Mouse (Mus musculus): ENCODE results near the gene Acsl6. TPM values are rescaled to one million over a fixed set of nuclear protein-coding genes. Genes with fewer than 3 reads are reported as not detected.
"Not testable (repeated sequence)": the region's sequence is repeated elsewhere in the genome, so short reads cannot be mapped to it uniquely, and the experiment has no call there.

Gene Acsl6
- polyA plus RNA-seq, 1 experiment, result 0.14 TPM

DNA sequence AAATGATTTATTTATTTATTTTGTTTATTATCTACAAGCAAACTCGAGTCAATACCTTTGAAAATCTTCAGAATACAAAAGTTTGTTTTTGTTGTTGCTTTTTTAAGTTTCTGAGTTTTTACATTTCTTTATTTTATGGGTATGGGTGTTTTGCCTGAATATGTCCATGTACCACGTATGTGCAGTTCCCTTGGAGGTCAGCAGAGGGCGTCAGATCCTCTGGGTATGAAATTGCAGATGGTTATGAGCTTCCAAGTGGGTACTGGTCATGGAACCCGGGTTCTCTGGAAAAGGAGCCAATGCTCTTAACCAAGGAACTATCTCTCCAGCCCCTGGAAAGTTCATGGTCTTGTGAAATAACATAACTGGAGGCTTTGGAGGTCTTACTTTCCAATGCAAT, 53.1 kb downstream of the Acsl6 start:
- Histone ChIP-seq H3K79me3 (ENCODE audit: low read depth) (no peaks in the 10 kb centered on the region), H3ac (ENCODE audit: control insufficient read depth, insufficient read length, low read depth) (no peak overlapping the region), H3K36me3 (ENCODE audit: control insufficient read depth, insufficient read depth) (no peaks in the 10 kb centered on the region), H3K27me3 (ENCODE audit: control insufficient read depth, insufficient read depth, insufficient read length) (no peaks in the 10 kb centered on the region), H3K4me3 (ENCODE audit: insufficient read depth, poor library complexity, severe bottlenecking) (no peak overlapping the region), H3K79me2 (ENCODE audit: control insufficient read depth, insufficient read depth) (no peaks in the 10 kb centered on the region)
- TF ChIP-seq MYOD1 (IDR thresholded peaks at IDR 0.05; ENCODE audit: control insufficient read depth, insufficient read length, low read depth) (no peak), FOSL1 (IDR thresholded peaks at IDR 0.05; ENCODE audit: insufficient read depth, low read length, poor library complexity, severe bottlenecking) (no peak), CEBPB (IDR thresholded peaks at IDR 0.05; ENCODE audit: low read depth) (no peak), CTCF (IDR thresholded peaks at IDR 0.05; ENCODE audit: control insufficient read depth, insufficient read depth, insufficient read length) (no peak), MAX (IDR thresholded peaks at IDR 0.05) (no peak)

DNA sequence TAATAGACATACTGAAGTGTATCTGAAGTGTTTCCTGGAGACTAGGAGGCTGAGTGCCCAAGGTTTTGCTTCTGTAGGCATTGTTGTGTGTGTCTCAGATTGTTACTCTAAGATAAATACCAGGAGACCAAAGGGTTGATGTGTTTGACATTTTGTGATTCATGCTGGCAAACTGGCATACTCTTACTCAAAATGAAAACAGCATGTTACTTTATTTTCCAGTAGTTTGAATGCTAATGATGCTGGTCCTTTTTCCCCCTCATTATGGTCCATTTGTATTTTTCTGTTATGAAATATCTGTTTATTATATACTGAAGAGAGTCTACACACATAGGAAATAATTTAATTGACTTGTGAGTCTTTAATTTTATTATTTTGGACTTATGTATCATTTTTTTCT, 69.0 kb downstream of the Acsl6 start:
- no peak overlapping the region for H3ac ChIP-seq (ENCODE audit: control insufficient read depth, insufficient read length, low read depth)
- H3K36me3 ChIP-seq (ENCODE audit: control insufficient read depth, insufficient read depth), result no peaks in the 10 kb centered on the region
- no peaks in the 10 kb centered on the region for H3K79me3 ChIP-seq (ENCODE audit: low read depth)
- H3K4me3 ChIP-seq (ENCODE audit: insufficient read depth, poor library complexity, severe bottlenecking), result no peak overlapping the region
- no peaks in the 10 kb centered on the region for H3K27me3 ChIP-seq (ENCODE audit: control insufficient read depth, insufficient read depth, insufficient read length)
- no peaks in the 10 kb centered on the region for H3K79me2 ChIP-seq (ENCODE audit: control insufficient read depth, insufficient read depth)
- TF ChIP-seq MYOG (IDR thresholded peaks at IDR 0.05; ENCODE audit: control insufficient read depth, extremely low read depth, insufficient read length) (no peak), FOSL1 (IDR thresholded peaks at IDR 0.05; ENCODE audit: insufficient read depth, low read length, poor library complexity, severe bottlenecking) (no peak), USF1 (IDR thresholded peaks at IDR 0.05; ENCODE audit: low read depth) (no peak), CEBPB (IDR thresholded peaks at IDR 0.05; ENCODE audit: low read depth) (no peak), CTCF (IDR thresholded peaks at IDR 0.05; ENCODE audit: control insufficient read depth, insufficient read depth, insufficient read length) (no peak), MAX (IDR thresholded peaks at IDR 0.05) (no peak), MYOD1 (IDR thresholded peaks at IDR 0.05; ENCODE audit: control insufficient read depth, insufficient read length, low read depth) (no peak)

DNA sequence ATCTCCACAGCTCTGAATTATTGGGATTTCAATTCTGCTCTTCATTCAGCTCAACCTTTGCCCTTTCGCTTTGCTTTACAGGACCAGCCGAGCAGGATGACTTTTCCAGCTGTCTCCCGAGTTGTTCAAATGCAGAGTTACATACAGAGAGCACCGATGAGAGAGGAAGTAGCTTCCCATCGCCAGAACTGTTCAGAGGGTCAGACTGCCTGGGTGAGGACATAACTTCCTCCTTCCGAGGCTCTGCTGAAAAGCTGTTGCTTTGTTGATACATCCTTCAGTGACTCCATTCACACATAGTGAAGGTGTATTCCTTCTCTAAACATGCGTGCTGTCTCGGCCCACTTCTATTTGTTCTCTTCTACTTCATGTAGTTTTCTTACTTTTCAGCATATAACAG, 86.8 kb downstream of the Acsl6 start:
- Histone ChIP-seq H3K27me3 (ENCODE audit: control insufficient read depth, insufficient read depth, insufficient read length) (no peaks in the 10 kb centered on the region), H3K4me3 (ENCODE audit: insufficient read depth, poor library complexity, severe bottlenecking) (no peak overlapping the region), H3ac (ENCODE audit: control insufficient read depth, insufficient read length, low read depth) (no peak overlapping the region), H3K36me3 (ENCODE audit: control insufficient read depth, insufficient read depth) (no peaks in the 10 kb centered on the region), H3K79me2 (ENCODE audit: control insufficient read depth, insufficient read depth) (no peaks in the 10 kb centered on the region), H3K79me3 (ENCODE audit: low read depth) (no peaks in the 10 kb centered on the region)
- TF ChIP-seq CTCF (IDR thresholded peaks at IDR 0.05; ENCODE audit: control insufficient read depth, insufficient read depth, insufficient read length) (no peak), MYOD1 (IDR thresholded peaks at IDR 0.05; ENCODE audit: control insufficient read depth, insufficient read length, low read depth) (no peak), CEBPB (IDR thresholded peaks at IDR 0.05; ENCODE audit: low read depth) (no peak), MYOG (IDR thresholded peaks at IDR 0.05; ENCODE audit: control insufficient read depth, extremely low read depth, insufficient read length) (no peak), MAX (IDR thresholded peaks at IDR 0.05) (no peak), FOSL1 (IDR thresholded peaks at IDR 0.05; ENCODE audit: insufficient read depth, low read length, poor library complexity, severe bottlenecking) (no peak), USF1 (IDR thresholded peaks at IDR 0.05; ENCODE audit: low read depth) (no peak)

DNA sequence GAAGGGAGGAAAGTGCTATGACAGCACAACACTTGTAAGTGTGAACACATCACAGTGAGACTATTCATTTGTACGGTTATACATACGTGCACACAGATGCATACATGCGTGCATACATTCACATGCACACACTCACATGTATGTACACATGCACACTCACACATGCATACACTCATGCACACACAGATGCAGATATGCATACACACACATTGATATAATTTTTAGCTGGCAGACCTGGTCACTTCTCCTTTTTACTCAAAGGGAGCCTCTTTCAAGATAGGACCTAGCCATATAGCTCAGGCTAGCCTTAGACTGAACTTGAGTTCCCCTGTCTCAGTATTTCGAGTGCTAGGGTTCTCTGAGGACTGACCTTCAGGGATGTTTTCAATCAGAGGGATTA, 87.7 kb downstream of the Acsl6 start:
- H3ac ChIP-seq (ENCODE audit: control insufficient read depth, insufficient read length, low read depth), result no peak overlapping the region
- no peaks in the 10 kb centered on the region for H3K79me2 ChIP-seq (ENCODE audit: control insufficient read depth, insufficient read depth)
- H3K36me3 ChIP-seq (ENCODE audit: control insufficient read depth, insufficient read depth), result no peaks in the 10 kb centered on the region
- no peak overlapping the region for H3K4me3 ChIP-seq (ENCODE audit: insufficient read depth, poor library complexity, severe bottlenecking)
- TF ChIP-seq CEBPB (IDR thresholded peaks at IDR 0.05; ENCODE audit: low read depth) (no peak), MYOG (IDR thresholded peaks at IDR 0.05; ENCODE audit: control insufficient read depth, extremely low read depth, insufficient read length) (no peak), CTCF (IDR thresholded peaks at IDR 0.05; ENCODE audit: control insufficient read depth, insufficient read depth, insufficient read length) (no peak), USF1 (IDR thresholded peaks at IDR 0.05; ENCODE audit: low read depth) (no peak), MAX (IDR thresholded peaks at IDR 0.05) (no peak), MYOD1 (IDR thresholded peaks at IDR 0.05; ENCODE audit: control insufficient read depth, insufficient read length, low read depth) (no peak), FOSL1 (IDR thresholded peaks at IDR 0.05; ENCODE audit: insufficient read depth, low read length, poor library complexity, severe bottlenecking) (no peak)
- H3K79me3 ChIP-seq (ENCODE audit: low read depth), result no peaks in the 10 kb centered on the region
- H3K27me3 ChIP-seq (ENCODE audit: control insufficient read depth, insufficient read depth, insufficient read length), result no peaks in the 10 kb centered on the region

DNA sequence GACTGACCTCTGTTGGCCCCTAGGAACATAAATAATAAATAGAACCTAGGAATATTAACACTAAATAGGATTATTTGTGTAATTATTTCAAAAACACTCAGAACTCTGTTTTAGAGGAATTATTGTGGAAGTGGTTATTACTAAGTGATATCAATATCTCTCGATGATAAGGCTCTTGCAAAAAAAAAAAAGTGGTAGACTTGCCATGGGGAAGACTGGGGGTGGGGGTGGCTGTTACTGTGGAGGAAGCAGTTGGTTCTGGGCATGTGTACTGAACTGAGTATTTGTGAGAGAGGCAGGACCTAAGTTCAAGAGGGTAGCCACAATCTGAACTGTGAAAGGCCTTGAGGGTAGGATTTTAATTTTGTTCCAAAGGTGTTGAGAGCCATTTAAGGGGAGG, 93.1 kb downstream of the Acsl6 start:
- no peaks in the 10 kb centered on the region for H3K79me3 ChIP-seq (ENCODE audit: low read depth)
- no peaks in the 10 kb centered on the region for H3K27me3 ChIP-seq (ENCODE audit: control insufficient read depth, insufficient read depth, insufficient read length)
- TF ChIP-seq MYOD1 (IDR thresholded peaks at IDR 0.05; ENCODE audit: control insufficient read depth, insufficient read length, low read depth) (no peak), CEBPB (IDR thresholded peaks at IDR 0.05; ENCODE audit: low read depth) (no peak), CTCF (IDR thresholded peaks at IDR 0.05; ENCODE audit: control insufficient read depth, insufficient read depth, insufficient read length) (no peak), FOSL1 (IDR thresholded peaks at IDR 0.05; ENCODE audit: insufficient read depth, low read length, poor library complexity, severe bottlenecking) (no peak), MAX (IDR thresholded peaks at IDR 0.05) (no peak), USF1 (IDR thresholded peaks at IDR 0.05; ENCODE audit: low read depth) (no peak), MYOG (IDR thresholded peaks at IDR 0.05; ENCODE audit: control insufficient read depth, extremely low read depth, insufficient read length) (no peak)
- H3ac ChIP-seq (ENCODE audit: control insufficient read depth, insufficient read length, low read depth), result no peak overlapping the region
- no peaks in the 10 kb centered on the region for H3K79me2 ChIP-seq (ENCODE audit: control insufficient read depth, insufficient read depth)
- H3K4me3 ChIP-seq (ENCODE audit: insufficient read depth, poor library complexity, severe bottlenecking), result no peak overlapping the region
- H3K36me3 ChIP-seq (ENCODE audit: control insufficient read depth, insufficient read depth), result no peaks in the 10 kb centered on the region

DNA sequence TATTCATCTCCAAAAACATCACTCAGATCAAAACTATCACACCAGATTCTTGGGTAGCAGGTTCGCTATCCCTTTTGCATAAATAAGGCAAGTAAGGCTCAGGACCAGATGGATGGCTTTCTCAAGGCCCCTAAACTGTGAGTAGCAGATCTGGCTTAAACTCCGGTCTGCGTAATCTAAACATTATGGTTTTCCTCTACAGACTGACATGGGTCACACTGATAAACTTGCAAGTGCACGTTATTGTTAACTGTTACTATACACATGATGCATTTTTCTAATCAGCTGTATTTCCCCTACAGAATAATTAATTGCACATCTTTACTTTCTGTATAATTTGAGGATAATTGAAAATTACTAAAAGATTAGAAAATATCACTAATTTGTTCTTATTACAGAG, 94.5 kb downstream of the Acsl6 start:
- Histone ChIP-seq H3K36me3 (ENCODE audit: control insufficient read depth, insufficient read depth) (no peaks in the 10 kb centered on the region), H3K79me2 (ENCODE audit: control insufficient read depth, insufficient read depth) (no peaks in the 10 kb centered on the region), H3ac (ENCODE audit: control insufficient read depth, insufficient read length, low read depth) (no peak overlapping the region), H3K79me3 (ENCODE audit: low read depth) (no peaks in the 10 kb centered on the region), H3K4me3 (ENCODE audit: insufficient read depth, poor library complexity, severe bottlenecking) (no peak overlapping the region), H3K27me3 (ENCODE audit: control insufficient read depth, insufficient read depth, insufficient read length) (no peaks in the 10 kb centered on the region)
- TF ChIP-seq CTCF (IDR thresholded peaks at IDR 0.05; ENCODE audit: control insufficient read depth, insufficient read depth, insufficient read length) (no peak), CEBPB (IDR thresholded peaks at IDR 0.05; ENCODE audit: low read depth) (no peak), USF1 (IDR thresholded peaks at IDR 0.05; ENCODE audit: low read depth) (no peak), MYOD1 (IDR thresholded peaks at IDR 0.05; ENCODE audit: control insufficient read depth, insufficient read length, low read depth) (no peak), MAX (IDR thresholded peaks at IDR 0.05) (no peak), FOSL1 (IDR thresholded peaks at IDR 0.05; ENCODE audit: insufficient read depth, low read length, poor library complexity, severe bottlenecking) (no peak), MYOG (IDR thresholded peaks at IDR 0.05; ENCODE audit: control insufficient read depth, extremely low read depth, insufficient read length) (no peak)

DNA sequence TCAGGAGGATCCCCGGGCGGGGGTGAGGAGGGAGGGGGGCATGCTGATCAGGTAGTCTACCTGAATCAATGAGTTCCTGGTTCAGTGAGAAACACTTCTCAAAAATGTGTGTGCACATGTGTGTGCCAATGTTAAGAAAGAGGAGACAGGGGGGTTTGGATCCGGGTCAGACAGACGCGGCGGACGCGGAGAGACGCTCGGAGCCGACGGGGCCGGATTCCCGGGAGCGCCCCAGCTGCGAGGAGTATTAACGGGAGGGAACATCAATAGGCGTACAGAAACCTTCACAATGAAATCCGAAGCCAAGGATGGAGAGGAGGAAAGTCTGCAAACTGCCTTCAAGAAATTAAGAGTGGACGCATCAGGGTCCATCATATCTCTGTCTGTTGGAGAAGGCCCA, 97.2 kb downstream of the Acsl6 start:
- not testable (repeated sequence) for H3K36me3 ChIP-seq (ENCODE audit: control insufficient read depth, insufficient read depth); H3K4me3 ChIP-seq (ENCODE audit: insufficient read depth, poor library complexity, severe bottlenecking); H3K27me3 ChIP-seq (ENCODE audit: control insufficient read depth, insufficient read depth, insufficient read length); H3ac ChIP-seq (ENCODE audit: control insufficient read depth, insufficient read length, low read depth); H3K79me3 ChIP-seq (ENCODE audit: low read depth); H3K79me2 ChIP-seq (ENCODE audit: control insufficient read depth, insufficient read depth)
